Mouse (Mus musculus) gonadal fat pad, adult 2 months (tissue): ENCODE measurements around the gene Tle3. TPM values are rescaled to one million over a fixed set of nuclear protein-coding genes. Genes with fewer than 3 reads are reported as not detected.

Experiments used
- DNase-seq: peaks from one replicate; pipeline ENCODE4 v3.0.0-alpha.2; 2012; ENCODE audit warnings: low read depth
- polyA plus RNA-seq: library from polyadenylated mRNA; depleted of rRNA; stranded (reverse); fragments of >200 nt; gene quantifications from 2 replicates; pipeline ENCODE4 v1.2.3, GENCODE M21; 2012

Gene Tle3
- polyA plus RNA-seq, 1 experiment: 50.6 TPM

DNA sequence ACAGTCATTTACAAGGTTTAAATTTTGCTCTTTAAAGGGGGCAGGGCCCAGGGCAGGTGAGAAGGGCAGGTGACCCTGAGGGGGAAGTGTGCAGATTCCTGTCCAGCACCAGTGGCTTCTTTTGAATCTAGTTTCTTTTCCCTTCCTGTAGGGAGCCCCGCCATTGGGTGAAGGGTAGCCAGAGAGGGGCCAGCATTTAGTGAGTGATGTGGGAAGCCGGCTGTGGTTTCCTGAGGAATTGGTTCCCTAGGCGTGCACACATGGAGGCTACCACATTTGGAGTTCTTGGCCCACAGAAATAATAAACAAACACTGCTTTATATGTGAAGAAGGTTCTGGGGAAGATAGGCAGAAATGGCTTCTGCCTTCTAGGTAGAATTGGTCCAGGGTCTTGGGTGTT, 4.5 kb downstream of the Tle3 start:
- no peak for DNase-seq

GRCm38 (mm10) chr9:61377706-61378479, 5.7 kb downstream of the Tle3 start:
- DNase-seq: no peak

GRCm38 (mm10) chr9:61378516-61378915, 6.3 kb downstream of the Tle3 start:
- no peak for DNase-seq

DNA sequence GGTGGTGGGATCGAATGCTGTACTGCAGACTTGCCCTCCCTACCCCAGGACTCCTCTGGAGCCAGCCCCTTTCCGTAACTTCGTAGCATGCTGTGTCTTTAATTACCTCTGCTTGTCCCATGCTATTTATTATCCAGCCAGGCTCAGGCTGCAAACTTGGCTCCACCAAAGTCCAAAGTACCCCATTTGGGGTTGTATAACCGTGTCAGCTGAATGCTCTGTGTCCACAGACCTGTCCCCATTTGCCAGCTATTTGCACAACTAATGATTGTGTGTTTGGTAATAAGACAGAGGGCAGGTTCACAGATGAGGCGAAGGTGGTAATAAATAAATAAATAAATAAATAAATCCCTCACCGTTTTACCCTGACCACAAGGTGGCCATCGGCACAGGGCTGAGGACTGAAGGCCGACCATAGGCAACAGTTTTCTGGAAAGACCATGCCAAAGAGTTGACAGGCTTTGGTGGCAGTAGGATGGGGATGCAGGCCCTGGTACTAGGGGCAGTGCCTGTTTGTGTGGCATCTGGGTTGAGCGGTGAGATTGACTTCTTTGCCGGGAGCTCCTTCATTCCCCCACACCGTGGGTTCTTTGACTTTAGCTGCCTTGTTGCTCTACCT, 7.0 kb downstream of the Tle3 start:
- no peak for DNase-seq

- no peak for DNase-seq
These were observed 8.3 kb downstream of the Tle3 start for GRCm38 (mm10) chr9:61380258-61381062.

DNA sequence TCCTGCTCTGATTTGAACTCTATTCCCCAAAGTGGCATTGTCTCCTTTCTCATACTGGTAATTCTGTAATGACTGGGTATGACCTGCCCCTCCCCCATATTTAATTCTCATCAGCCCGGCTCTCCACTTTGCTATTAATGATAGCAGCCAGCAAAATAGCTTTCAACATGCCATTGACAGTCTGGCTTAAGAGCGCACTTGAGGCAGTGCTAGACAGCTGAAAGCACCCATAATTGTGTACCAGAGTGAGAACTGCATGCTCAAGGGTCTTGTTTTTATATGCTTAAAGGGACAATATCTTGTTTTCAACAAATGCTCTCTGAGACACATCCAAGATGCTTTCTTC, 8.9 kb downstream of the Tle3 start:
- no peak for DNase-seq

DNA sequence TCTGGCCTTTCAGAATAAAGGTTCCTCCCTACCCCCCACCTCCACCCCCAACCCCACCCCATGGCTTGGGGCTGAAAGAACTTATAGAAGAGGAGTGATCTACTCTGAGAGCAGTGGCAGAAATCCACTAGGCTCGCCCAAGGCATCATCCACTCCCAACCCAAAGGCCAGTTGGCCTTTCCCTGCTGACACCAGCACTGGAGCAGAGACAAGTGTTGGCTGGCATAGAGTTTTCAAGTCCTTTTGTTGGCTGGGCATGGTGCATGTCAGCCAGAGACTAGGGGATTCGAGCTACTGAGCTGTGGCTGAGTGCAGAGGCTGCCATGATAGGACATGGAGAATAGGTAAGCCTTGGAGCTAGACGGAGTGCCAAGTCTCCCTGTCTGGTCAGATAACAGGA, 9.3 kb downstream of the Tle3 start:
- DNase-seq: no peak

DNA sequence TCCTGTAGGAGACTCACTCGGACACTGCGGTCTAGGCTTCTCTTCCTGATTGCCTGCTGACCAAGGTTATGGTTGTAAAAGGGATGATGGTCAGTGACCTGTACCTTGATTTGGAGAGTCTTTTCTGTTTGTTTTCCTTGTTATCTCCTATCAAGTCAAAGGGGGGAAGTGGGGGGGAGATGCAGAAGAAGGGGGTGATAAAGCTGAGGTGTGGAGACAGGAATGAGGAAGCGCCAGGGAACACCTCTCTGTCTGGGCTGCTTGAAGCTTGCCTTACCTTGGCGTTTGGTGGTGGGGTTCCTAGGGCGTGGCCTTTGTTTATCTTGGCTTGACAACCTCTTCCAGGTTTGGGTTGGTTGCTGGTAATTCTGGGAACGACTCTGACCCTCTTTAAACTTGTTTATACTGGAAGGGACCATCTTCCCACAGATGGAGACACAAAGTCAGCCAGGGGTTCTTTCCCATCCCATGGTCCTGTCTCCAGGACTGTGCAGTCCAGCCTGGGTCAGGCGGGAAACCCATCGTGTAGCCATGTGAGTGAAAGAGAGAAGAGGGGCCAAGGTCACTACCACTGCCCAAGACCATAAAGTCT, 10.5 kb downstream of the Tle3 start:
- no peak for DNase-seq

DNA sequence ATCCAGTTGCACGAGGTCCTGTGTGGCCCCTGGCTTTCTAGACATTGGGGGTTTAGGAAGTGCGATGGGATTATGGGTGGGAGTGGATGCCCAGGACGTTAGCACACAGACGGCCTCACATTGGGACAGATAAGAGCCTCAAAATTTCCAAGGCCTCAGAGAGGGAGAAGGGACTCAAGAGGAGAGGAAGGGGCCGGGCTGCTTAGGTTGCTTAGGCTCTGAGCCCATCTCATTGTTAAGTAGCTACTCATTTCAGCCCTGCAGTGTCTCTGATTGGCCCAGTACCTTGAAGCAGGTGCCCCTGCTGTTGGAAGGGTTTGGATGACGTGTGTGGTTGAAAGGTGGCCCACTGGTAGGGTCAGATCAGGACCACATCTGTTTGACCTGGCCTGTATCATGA, 11.9 kb downstream of the Tle3 start:
- DNase-seq: no peak

DNA sequence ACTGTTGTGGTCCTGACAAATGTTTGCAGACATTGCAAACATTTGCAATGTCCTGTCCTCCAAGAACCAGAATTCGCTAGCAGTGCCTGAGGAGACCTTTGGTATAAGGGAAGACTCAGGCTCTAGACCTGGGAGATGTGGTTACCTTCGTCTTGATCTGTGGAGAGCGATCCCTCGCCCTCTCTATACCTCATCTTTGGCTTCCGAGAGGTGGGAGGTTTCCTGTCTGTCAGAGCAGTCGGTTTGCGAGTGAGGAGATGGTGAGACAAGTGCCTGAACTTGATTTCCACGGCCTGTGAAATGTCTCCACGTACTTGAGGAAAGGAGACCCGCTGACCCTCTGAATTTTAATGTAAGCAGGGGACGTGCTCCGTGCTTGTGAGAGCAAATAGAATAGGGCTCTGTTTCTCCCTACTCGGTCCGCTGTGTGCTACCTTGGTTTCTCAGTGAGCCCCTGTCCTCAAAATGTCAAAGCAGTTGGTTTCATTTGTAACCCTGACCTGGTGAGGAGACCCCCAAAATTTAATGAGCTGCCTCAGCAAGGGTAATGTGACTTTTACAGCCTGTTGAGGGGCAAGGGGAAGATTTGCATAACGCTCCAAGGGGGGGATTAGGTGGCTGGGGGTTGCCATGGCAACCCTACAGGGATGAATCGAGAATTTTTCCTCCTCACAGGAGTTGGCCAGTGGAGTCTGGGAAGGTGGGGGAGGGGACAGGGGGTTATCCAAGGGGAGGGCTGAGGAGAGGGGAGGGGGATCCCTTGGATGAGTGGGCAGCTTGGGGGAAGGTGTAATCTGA, 12.7 kb downstream of the Tle3 start:
- no peak for DNase-seq

DNA sequence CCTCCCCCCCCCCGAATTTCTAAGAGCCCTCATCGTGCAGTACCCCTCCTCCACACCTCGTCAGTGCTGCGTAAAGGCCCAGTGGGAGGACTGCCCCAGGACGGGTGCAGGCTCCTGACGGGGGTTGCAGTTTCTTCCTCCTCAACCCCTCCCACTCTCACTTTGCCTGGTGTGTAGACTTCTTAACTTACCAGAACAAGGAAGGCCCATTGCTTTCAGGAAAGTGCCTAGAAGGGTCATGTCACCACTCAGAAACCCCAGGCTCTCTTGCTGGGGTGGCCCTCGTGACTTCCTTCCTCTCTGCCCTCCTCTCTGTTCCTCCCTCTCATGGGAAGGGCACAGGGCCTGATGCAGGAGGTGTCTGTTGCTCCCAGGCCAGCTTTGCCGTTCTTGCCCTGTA, 13.6 kb downstream of the Tle3 start:
- DNase-seq: no peak

- no peak for DNase-seq
These were observed 14.1 kb downstream of the Tle3 start for GRCm38 (mm10) chr9:61386314-61386713.

GRCm38 (mm10) chr9:61387797-61388196, 15.6 kb downstream of the Tle3 start:
- DNase-seq: no peak

- DNase-seq: no peak
These were observed 16.0 kb downstream of the Tle3 start for GRCm38 (mm10) chr9:61388214-61388613.

DNA sequence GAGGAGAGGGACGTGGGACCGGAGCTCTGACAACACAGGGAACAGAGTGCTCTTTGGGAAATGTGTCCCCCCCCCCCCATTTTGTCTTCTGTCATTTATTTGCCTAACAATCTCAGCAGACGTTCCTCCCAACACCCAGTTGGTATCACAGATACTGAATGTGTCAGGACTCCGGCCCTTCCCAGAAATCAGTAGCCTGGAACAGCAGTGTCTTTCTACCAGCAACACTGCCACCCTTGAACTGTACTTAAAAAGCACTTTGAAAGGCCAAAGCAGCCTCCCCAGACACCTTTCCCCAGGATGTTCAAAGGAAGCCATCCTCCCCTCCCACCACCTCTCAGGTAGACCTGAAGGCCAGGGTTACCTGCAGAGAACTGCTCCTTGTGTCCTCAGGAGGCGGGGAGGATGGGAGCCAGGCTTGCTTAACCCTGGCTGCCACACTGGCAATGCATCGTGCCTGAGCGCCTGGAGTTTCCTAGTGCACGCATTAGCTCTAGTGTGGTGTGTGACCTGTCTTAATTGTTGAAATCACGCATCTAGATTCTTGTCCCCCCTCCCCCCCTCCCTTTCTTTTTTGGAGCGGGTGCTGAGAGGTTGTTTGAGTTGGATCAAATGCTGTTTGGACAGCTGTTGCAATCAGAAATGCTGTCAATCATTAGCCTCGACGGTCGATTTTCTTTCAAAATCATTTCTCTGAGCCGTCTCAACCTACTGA, 16.7 kb downstream of the Tle3 start:
- DNase-seq: no peak

DNA sequence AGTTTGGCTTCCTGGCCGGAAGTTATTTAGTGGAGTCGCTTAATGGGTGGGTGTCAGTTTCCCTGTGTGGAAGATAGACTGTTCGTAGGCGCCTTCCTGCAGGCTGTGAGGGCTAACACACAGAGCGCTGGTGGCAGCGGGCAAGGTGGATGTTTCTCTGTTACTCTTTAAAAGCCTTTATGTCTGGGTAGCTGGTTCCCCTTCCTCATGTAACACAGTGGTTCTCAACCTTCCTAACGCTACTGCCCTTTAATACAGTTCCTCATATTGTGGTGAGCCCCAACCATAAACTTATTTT, 17.2 kb downstream of the Tle3 start:
- no peak for DNase-seq

- no peak for DNase-seq
These were observed 19.6 kb downstream of the Tle3 start for GRCm38 (mm10) chr9:61391570-61392337.

GRCm38 (mm10) chr9:61392338-61392620, 20.1 kb downstream of the Tle3 start:
- DNase-seq: no peak

- DNase-seq: no peak
These were observed 21.0 kb downstream of the Tle3 start for GRCm38 (mm10) chr9:61393161-61393560.

DNA sequence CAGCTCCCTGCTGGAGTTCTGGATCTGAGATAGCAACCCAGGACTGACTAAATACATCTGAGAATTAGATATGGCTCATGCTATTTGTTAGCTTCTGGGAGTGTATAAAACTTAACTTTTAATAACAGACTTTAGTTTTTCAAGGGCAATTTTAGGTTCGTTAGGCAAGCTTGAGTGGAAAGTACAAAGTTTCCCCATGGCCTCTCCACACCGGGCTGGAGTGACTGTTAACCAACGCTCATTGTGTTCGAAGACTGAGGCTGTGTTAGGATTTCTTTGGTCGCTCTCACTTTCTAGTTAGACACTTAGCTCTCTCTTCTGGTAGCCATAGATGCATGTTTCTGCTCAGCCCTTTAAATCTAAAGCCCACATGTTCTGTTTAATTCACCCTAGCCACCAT, 21.7 kb downstream of the Tle3 start:
- no peak for DNase-seq

DNA sequence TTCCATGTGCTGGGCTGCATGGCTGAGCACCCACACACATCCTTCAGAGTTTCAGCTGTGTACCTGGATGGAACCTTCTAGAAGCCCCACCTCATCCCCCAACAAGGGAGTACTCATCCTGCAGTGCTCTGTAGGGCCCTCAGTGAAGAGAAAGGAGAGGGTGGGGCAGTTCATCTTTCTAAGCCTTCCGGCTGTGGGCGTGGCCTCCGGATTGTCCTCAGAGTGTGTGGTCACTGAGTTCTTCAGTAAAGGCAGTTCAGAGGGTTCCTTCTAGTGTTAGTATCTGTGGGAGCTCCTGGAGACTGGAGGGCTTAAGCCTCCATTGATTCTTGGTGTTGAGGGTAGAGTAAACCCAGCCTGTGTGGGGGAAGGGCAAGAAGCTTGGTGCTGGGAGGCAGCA, 22.9 kb downstream of the Tle3 start:
- no peak for DNase-seq
